Mouse (Mus musculus) myocyte (in vitro differentiated cells): ENCODE results near the gene Eipr1.

Source experiments
- MAX ChIP-seq: IDR thresholded peaks from one replicate; pipeline ENCODE4 v1.6.1; 2011; ENCODE audit warnings: low read depth, mild to moderate bottlenecking, control low read depth
- MYOD1 ChIP-seq, 3 experiments: IDR thresholded peaks; one replicate each; pipeline ENCODE4 v1.6.1; 2011; ENCODE audit warnings: control low read depth in 2 of 3, low read depth in 2 of 3, mild to moderate bottlenecking in 2 of 3, moderate library complexity in 1 of 3; ENCODE audit not compliant: insufficient read length in 2 of 3, control insufficient read depth in 1 of 3
- POLR2A ChIP-seq: IDR thresholded peaks from one replicate; pipeline ENCODE4 v1.6.1; 2011; ENCODE audit warnings: low read depth, mild to moderate bottlenecking, control low read depth, moderate library complexity; ENCODE audit not compliant: insufficient read length
- POLR2AphosphoS2 ChIP-seq: IDR thresholded peaks from one replicate; pipeline ENCODE4 v1.6.1; 2011; ENCODE audit warnings: low read depth, control low read depth; ENCODE audit not compliant: insufficient read length
- SRF ChIP-seq: IDR thresholded peaks from one replicate; pipeline ENCODE4 v1.6.1; 2011; ENCODE audit warnings: low read depth; ENCODE audit not compliant: control insufficient read depth, insufficient read length
- TCF12 ChIP-seq: IDR thresholded peaks from one replicate; pipeline ENCODE4 v1.6.1; 2011; ENCODE audit warnings: mild to moderate bottlenecking, control low read depth; ENCODE audit not compliant: poor library complexity, insufficient read depth, severe bottlenecking
- TCF3 ChIP-seq: IDR thresholded peaks from one replicate; pipeline ENCODE4 v1.6.1; 2011; ENCODE audit warnings: low read depth, control low read depth; ENCODE audit not compliant: insufficient read length
- USF1 ChIP-seq: IDR thresholded peaks from one replicate; pipeline ENCODE4 v1.6.1; 2011; ENCODE audit warnings: low read depth, mild to moderate bottlenecking, control low read depth, moderate library complexity

DNA sequence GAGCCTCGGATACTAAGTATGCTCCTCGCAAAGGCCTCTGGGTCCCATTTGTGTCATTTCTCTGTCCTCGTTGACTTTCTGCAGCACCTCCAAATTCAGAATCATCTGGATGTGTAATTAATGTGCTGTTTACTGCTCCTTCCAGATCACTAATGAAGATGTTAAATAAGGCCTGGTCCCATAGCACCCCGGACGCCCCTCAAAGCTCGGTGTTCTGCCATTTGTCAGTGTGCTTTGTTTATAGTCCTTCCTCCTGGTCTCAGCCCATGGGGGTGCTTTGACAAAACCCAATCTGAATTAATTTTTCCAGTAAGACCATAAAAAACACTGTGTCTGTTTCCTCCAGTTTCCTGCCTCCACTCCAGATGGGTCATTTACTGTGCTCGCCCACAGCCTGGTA, 28.6 kb downstream of the Eipr1 start:
- TF ChIP-seq MAX (no peak), POLR2A (no peak), POLR2AphosphoS2 (no peak), MYOD1 (IDR thresholded peaks at IDR 0.05; ENCODE audit: control insufficient read depth in 1 of 3, insufficient read length in 2 of 3, low read depth in 2 of 3) (no peak), SRF (no peak), USF1 (no peak), TCF12 (no peak), TCF3 (no peak)
